Mouse (Mus musculus) kidney, adult 2 months (tissue): ENCODE measurements at regions not wholly inside any gene's neighbourhood (a gene's known extent, or its start where the extent isn't known, plus 50 kb on each side); places are given as distances from the start of the nearest gene placed in this dataset.

Experiments
- DNase-seq: peaks from one replicate; pipeline ENCODE4 v3.0.0; 2021
- H3K27ac ChIP-seq: fragments of 200-500 bp; 2 replicates; pipeline ENCODE4 v1.5.1; 2012; ENCODE audit warnings: low read depth, low read length, control low read depth, inconsistent platforms; ENCODE audit not compliant: insufficient read depth
- H3K27me3 ChIP-seq: fragments of 200-500 bp; replicated peaks from 2 replicates; pipeline ENCODE4 v1.6.1; 2012; ENCODE audit warnings: mild to moderate bottlenecking, moderate library complexity, low read length, inconsistent platforms; ENCODE audit not compliant: control insufficient read depth, insufficient read depth
- H3K36me3 ChIP-seq: fragments of 200-500 bp; 2 replicates; pipeline ENCODE4 v1.6.1; 2012; ENCODE audit warnings: mild to moderate bottlenecking, moderate library complexity, low read length, inconsistent platforms; ENCODE audit not compliant: control insufficient read depth, insufficient read depth
- H3K4me1 ChIP-seq: fragments of 200-500 bp; 2 replicates; pipeline ENCODE4 v1.6.1; 2011; ENCODE audit warnings: low read length; ENCODE audit not compliant: control insufficient read depth, insufficient read depth
- H3K4me3 ChIP-seq: fragments of 200-500 bp; 2 replicates; pipeline ENCODE4 v1.5.1; 2011; ENCODE audit warnings: mild to moderate bottlenecking, low read depth, low read length, control low read depth; ENCODE audit not compliant: insufficient read depth
- CTCF ChIP-seq: fragments of 200-500 bp; conservative IDR thresholded peaks from 2 replicates; pipeline ENCODE4 v1.5.1; 2011; ENCODE audit warnings: low read depth, mild to moderate bottlenecking, control low read depth, low read length, moderate library complexity, mixed read lengths; ENCODE audit not compliant: insufficient read depth, insufficient read length
- POLR2A ChIP-seq: fragments of 200-500 bp; IDR thresholded peaks from one replicate; pipeline ENCODE4 v1.6.1; 2011; ENCODE audit warnings: low read depth, low read length, control low read depth
- WGBS: fragments of 180-500 bp; shearing (Covaris S2); methylation state at CpG from one replicate; pipeline ENCODE4 v1.1.7; 2018; 5-methylcytosine and 5-hydroxymethylcytosine counted together

DNA sequence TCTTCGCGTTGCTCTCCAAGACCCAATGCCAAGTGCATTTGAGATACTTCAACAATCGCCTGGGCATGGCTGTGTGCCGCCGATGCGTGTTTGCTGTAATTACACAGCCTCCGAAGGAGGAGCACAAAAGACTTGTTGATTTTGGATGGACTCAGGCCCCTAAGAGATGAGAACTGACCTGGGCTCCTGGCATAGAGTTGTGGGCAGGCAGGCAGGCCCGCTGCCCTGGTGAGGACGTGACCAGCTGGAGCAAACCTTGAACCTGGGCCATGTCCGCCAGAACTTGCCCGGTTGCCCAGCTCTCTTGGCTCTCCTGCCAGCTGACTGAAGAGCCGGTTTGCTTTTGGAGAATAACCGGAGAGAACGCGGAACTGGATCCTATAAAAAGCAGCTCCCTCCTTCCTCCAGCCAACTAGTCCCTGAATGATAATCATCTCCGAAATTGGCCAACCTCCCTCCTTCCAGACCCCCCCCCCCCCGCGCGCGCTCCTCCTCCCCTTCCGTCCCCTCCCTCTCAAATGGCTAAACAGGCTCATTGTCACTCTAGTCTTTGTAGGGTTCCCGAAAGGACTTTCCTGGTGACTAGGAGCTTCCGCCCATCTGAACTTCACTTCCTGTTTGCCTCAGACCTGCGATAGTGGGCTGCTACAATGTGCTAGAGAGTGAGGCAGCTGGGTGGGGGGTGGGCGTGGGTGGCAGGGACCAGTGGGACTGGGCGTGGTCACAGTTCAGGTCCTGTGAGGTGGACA is 237.5 kb downstream of the Uaca start:
- H3K36me3 ChIP-seq = no peaks in the 10 kb centered on the region
- H3K4me3 ChIP-seq = no peak overlapping the region
- no peak overlapping the region for H3K27ac ChIP-seq
- peak; percentile 72 for DNase-seq
- no peaks in the 10 kb centered on the region for H3K27me3 ChIP-seq
- no peaks in the 10 kb centered on the region for H3K4me1 ChIP-seq
- TF ChIP-seq CTCF (no peak), POLR2A (no peak)
- WGBS = 61% methylated on average over 26 of the region's 26 CpGs

DNA sequence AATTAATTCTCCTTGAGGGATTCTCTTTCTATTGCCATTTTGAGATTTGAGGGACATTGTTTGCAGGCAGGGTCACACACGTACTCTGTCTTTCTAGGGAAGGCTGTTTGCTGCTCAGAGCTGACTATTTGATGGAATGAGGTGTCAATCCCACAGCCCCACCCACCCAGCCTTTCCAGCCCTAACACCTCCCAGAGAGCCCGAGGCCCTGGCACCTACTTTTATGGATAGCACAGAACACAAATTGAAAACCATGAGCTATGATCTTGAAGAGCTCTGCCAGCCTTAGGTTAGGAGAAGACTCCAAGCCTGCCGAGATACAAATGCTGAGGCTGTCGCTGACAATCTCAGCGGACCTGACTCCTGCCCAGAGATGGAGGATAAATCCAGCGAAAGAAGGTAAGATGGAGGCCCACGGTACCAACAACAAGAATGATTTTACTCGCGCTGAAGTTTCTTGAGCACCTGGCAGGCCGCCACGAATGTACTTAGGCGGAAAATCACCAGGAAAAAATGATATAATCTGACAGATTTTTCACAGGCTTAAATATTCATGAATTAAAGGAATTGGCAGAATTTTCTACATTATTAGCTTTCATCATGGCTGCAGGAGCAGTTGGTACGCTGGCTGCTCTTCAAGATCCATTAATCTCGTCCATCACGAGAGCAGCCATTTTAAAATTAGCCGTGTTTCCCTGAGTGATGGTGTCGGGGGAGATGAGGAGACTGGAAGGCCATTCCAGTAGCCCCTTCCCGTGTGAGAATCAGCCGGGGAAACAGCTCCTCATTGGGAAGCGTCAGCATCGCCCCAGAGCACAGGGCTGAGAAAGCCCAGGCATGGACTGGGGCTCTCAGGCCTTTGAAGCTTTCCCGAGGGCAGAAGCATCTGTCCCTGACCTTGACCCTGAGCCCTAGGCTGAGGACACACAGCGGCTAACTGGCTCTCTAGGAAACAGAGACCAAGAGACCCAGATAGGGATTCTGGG is 238.4 kb downstream of the Uaca start:
- H3K27me3 ChIP-seq = no peaks in the 10 kb centered on the region
- no peak overlapping the region for H3K4me3 ChIP-seq
- TF ChIP-seq POLR2A = no peak
- TF ChIP-seq CTCF = no peak
- no peaks in the 10 kb centered on the region for H3K4me1 ChIP-seq
- 67% methylated on average over 23 of the region's 23 CpGs for WGBS
- DNase-seq = no peak
- no peaks in the 10 kb centered on the region for H3K36me3 ChIP-seq
- H3K27ac ChIP-seq = no peak overlapping the region

DNA sequence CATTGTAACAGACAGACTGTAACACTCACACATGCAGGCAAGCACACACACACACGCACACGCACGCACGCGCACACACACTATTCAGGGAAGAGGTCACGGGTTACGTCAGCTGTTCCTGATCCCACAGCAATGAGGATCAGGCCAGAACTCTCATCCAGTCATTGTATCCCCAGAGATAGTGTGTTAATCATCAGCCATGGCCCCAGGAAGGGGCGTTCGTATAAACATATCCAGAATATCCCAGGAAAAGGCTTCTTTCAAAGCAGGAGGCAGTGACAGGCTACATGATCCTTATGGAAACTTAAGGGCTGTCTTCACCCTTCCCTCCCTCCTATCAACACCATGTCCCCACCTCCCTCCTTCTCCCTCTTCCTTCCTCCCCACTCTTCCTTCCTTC is 239.3 kb downstream of the Uaca start:
- Histone ChIP-seq H3K4me1 (no peaks in the 10 kb centered on the region), H3K4me3 (no peak overlapping the region), H3K36me3 (no peaks in the 10 kb centered on the region), H3K27ac (no peak overlapping the region), H3K27me3 (no peaks in the 10 kb centered on the region)
- no peak for DNase-seq
- TF ChIP-seq POLR2A (no peak), CTCF (no peak)
- 71% methylated on average over 9 of the region's 9 CpGs for WGBS

DNA sequence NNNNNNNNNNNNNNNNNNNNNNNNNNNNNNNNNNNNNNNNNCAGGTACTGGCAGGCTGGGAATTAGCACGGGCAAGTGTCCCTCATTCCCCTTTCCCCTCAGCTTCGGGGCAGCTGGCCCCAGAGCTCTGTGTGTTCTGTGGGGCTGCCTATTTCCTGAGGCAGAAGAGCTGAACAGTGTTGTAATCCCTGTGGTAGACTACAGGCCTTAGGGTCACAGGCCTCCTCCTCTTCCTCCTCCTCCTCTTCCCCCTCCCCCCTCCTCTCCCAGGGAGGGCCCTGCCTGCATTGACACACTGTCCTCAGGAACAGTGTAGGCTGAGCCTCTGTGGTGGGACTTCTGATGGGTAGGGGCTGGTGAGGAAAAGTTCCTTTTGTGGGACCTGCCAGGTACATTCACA is 247.7 kb downstream of the Uaca start:
- WGBS = 71% methylated on average over 2 of the region's 2 CpGs
- no peak for TF ChIP-seq CTCF
- TF ChIP-seq POLR2A = no peak
- no peak for DNase-seq

DNA sequence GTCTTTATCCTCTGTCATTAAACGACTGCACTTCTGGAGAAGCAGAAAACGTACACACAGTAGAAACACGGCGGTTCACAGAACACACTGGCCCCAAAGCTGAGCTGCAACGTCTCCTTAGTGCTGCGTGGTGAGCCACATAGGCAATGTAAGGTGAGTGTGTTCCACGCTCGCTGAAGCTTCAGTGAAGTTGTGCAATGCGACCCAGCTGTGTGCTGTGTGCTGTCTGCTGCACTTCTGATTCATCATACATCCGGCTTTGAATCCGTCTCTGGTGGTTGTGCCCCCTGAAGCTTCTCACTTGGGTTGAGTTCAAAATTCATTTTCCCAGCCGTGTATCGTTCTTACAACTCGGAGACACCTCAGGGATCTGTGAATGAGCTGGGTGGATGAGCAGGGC is 250.6 kb downstream of the Uaca start:
- no peaks in the 10 kb centered on the region for H3K4me1 ChIP-seq
- no peak for DNase-seq
- H3K27me3 ChIP-seq = no peaks in the 10 kb centered on the region
- H3K4me3 ChIP-seq = no peak overlapping the region
- WGBS = 93% methylated on average over 14 of the region's 14 CpGs
- TF ChIP-seq POLR2A (no peak), CTCF (no peak)
- no peaks in the 10 kb centered on the region for H3K36me3 ChIP-seq
- no peak overlapping the region for H3K27ac ChIP-seq

More for the DNA sequence above, 247.7 kb downstream of the Uaca start:
- Histone ChIP-seq H3K36me3 (no peaks in the 10 kb centered on the region), H3K27ac (no peak overlapping the region), H3K27me3 (no peaks in the 10 kb centered on the region), H3K4me3 (no peak overlapping the region), H3K4me1 (no peaks in the 10 kb centered on the region)

DNA sequence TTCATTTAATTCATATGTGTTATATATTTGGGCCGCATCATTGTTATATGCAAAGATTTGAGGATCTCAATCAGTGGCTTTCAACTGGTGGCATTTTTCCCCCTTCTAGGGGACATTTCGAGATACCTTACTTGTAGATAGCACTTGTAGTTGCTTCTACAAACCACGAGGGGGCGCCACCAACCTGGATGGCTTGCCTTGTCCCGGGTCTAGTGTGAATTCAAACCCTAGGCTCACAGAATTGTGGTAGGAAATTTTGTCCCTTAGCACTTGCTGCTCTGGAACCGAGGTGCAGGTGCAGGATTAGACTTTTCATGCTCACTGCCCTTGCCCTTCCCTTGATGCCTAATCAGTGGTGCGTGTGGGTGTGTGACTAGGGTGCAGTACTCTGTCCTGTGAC is 252.2 kb downstream of the Uaca start:
- Histone ChIP-seq H3K36me3 (no peaks in the 10 kb centered on the region), H3K4me3 (no peak overlapping the region), H3K27me3 (no peaks in the 10 kb centered on the region), H3K27ac (no peak overlapping the region), H3K4me1 (no peaks in the 10 kb centered on the region)
- peak; percentile 62 for DNase-seq
- TF ChIP-seq CTCF (peak; percentile 80), POLR2A (no peak)
- 23% methylated on average over 7 of the region's 7 CpGs for WGBS

DNA sequence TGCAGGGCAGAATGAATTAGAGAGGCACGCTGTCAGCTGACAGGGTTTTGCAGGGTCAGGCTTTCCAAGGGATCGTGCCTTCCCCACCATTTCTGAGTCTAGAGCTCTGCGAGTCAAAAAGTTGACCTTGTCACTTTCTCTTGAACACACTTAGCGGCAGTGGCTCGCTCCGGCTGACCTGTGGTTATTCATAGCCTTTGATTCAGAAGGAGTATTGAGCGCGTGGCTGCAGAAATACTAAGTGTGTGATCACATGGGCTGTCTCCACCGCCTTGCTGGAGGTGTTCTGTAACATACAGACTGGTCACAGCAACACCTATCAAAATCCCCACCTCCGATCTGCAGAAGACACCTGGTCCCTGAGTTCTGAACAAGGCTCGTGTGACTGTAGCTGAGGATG is 252.9 kb downstream of the Uaca start:
- WGBS = 76% methylated on average over 11 of the region's 11 CpGs
- no peak overlapping the region for H3K4me3 ChIP-seq
- no peak overlapping the region for H3K27ac ChIP-seq
- no peak for TF ChIP-seq POLR2A
- TF ChIP-seq CTCF = no peak
- H3K27me3 ChIP-seq = no peaks in the 10 kb centered on the region
- H3K4me1 ChIP-seq = no peaks in the 10 kb centered on the region
- H3K36me3 ChIP-seq = no peaks in the 10 kb centered on the region
- DNase-seq = no peak
